Mouse (Mus musculus) bone marrow macrophage, adult 2 months (primary cell): ENCODE results near the gene Pusl1.

Experiments used
- CTCF ChIP-seq: IDR thresholded peaks from 2 replicates; pipeline ENCODE4 v1.5.1; 2012; ENCODE audit warnings: low read depth, mild to moderate bottlenecking, low read length, moderate library complexity
- POLR2A ChIP-seq: IDR thresholded peaks from 2 replicates; pipeline ENCODE4 v1.6.1; 2012; ENCODE audit warnings: mild to moderate bottlenecking, low read depth, low read length, borderline replicate concordance

DNA sequence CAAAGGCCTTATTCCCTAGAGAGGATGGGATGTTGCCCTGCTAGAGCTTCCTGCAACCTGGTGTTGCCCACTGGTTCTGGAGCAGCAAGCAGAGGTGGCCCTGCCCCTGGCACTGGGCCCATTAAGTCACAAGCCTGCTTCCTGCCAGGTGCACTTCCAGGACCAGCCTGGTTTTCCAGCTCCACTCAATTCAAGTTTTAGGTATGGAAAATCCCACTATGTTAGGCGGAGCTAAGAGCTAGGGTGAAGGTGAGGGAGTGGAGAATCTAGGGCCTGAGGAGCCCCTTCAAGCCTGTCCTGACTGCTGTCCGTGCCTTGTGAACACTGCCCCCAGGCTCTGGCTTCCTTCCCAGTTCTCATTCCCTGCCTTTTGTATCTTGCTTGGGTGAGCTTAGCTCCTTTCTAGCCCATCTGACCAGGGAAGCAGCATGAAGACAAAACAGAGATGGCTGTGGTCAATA lies 39.6 kb downstream of the Pusl1 start:
- TF ChIP-seq CTCF, result no peak
- no peak for TF ChIP-seq POLR2A
